Mouse (Mus musculus) liver, embryonic 14.5 days (tissue): ENCODE results near the gene Scd4. TPM values are rescaled to one million over a fixed set of nuclear protein-coding genes. Genes with fewer than 3 reads are reported as not detected.
A peak's percentile ranks its signal among the peaks of the same experiment; 100 is the strongest.

ENCODE experiments used
- ATAC-seq: fragments of 200-750 bp; cut with Nextera tagmentation; 2 replicates; pipeline ENCODE4 v1.8.0; 2017; ENCODE audit warnings: moderate number of reproducible peaks, mild to moderate bottlenecking, moderate library complexity; ENCODE audit not compliant: insufficient read depth
- DNase-seq, 3 experiments: peaks; one replicate each; pipeline ENCODE4 v3.0.0-alpha.2; 2012 to 2013; ENCODE audit warnings: low read depth in 3 of 3, low spot score in 3 of 3
- H3K27ac ChIP-seq: fragments of 300-500 bp; sonication (generic); 2 replicates; pipeline ENCODE4 v1.5.1; 2014; ENCODE audit warnings: moderate library complexity, mild to moderate bottlenecking, control low read depth, inconsistent platforms
- H3K27me3 ChIP-seq: fragments of 300-500 bp; sonication (generic); 2 replicates; pipeline ENCODE4 v1.6.1; 2014; ENCODE audit warnings: mild to moderate bottlenecking, low read length, moderate library complexity; ENCODE audit not compliant: control insufficient read depth, insufficient read depth
- H3K36me3 ChIP-seq: fragments of 300-500 bp; sonication (generic); replicated peaks from 2 replicates; pipeline ENCODE4 v1.6.1; 2014; ENCODE audit warnings: low read depth; ENCODE audit not compliant: control insufficient read depth, insufficient read depth
- H3K4me1 ChIP-seq, 2 experiments: fragments of 200-500 bp in 1 of 2; fragments of 300-500 bp in 1 of 2; sonication (generic) in 1 of 2; replicated peaks; 2 replicates each; pipeline ENCODE4 v1.6.1; 2012 to 2014; ENCODE audit warnings: antibody characterized with exemption in 1 of 2, inconsistent platforms in 1 of 2, low read length in 1 of 2; ENCODE audit not compliant: control insufficient read depth in 2 of 2, insufficient read depth in 2 of 2
- H3K4me2 ChIP-seq: fragments of 300-500 bp; sonication (generic); 2 replicates; pipeline ENCODE4 v1.6.1; 2014; ENCODE audit warnings: low read depth, mild to moderate bottlenecking, control low read depth, moderate library complexity
- H3K4me3 ChIP-seq, 2 experiments: fragments of 200-500 bp in 1 of 2; fragments of 300-500 bp in 1 of 2; sonication (generic) in 1 of 2; 2 replicates each; pipeline ENCODE4 v1.5.1; 2012 to 2014; ENCODE audit warnings: low read depth in 2 of 2, low read length in 2 of 2, mild to moderate bottlenecking in 2 of 2, control low read depth in 1 of 2, inconsistent platforms in 1 of 2, moderate library complexity in 1 of 2; ENCODE audit not compliant: insufficient read depth in 1 of 2
- H3K9ac ChIP-seq: fragments of 300-500 bp; sonication (generic); replicated peaks from 2 replicates; pipeline ENCODE4 v1.6.1; 2014; ENCODE audit warnings: mild to moderate bottlenecking, control low read depth, moderate library complexity
- H3K9me3 ChIP-seq: fragments of 300-500 bp; sonication (generic); 2 replicates; pipeline ENCODE4 v1.6.1; 2016; ENCODE audit warnings: low read length, mixed read lengths; ENCODE audit not compliant: control insufficient read depth
- CTCF ChIP-seq: IDR thresholded peaks from 2 replicates; pipeline ENCODE4 v1.5.1; 2016; ENCODE audit warnings: antibody characterized with exemption, low read depth, control low read depth
- EP300 ChIP-seq: IDR thresholded peaks from 2 replicates; pipeline ENCODE4 v1.6.1; 2016; ENCODE audit warnings: antibody characterized with exemption, low read depth
- WGBS: fragments of 180-500 bp; shearing (Covaris S2); extraction: QIAGEN DNeasy Blood & Tissue Kit; methylation state at CpG from one replicate; pipeline ENCODE4 v1.1.7; 2014; ENCODE audit not compliant: insufficient replicate concordance; 5-methylcytosine and 5-hydroxymethylcytosine counted together
- polyA plus RNA-seq, 2 experiments: library from polyadenylated mRNA; depleted of rRNA in 1 of 2; stranded (reverse) in 1 of 2; unstranded in 1 of 2; fragments of >200 nt; fragmentation: Nextera tagmentation in 1 of 2; extraction: Ambion mirVana in 1 of 2; gene quantifications; 2 replicates each; pipeline versions ENCODE4 v1.2.1 to v1.2.3; 2012 to 2014

Scd4 gene
- polyA plus RNA-seq, 2 experiments: 0.04 TPM; not detected in 1

DNA sequence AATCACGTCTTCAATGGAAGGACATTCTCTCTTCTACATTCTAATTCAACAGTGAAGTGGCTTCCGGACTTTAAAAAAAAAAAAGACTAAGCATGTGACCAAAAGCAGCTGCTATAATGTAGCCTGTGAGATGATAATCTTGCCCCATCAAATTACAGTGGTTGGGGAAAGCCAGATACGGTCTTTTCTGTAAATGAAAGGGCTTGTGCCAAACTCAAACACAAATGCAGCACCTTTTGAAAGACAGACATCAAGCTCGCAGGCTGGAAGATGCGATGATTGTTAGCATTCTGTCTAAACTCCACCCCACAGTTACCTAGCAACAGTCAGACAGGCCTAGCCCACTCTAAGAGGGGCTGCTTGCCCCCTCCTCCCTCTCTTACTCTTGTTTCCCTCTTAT, 22.1 kb upstream of the Scd4 start:
- DNase-seq: no peak
- TF ChIP-seq EP300 (no peak), CTCF (no peak)
- H3K4me2 ChIP-seq: no peak overlapping the region
- no peak overlapping the region for H3K4me3 ChIP-seq
- peaks cover 5 to 18% of the 10 kb centered on the region in 2 experiments for H3K4me1 ChIP-seq
- no peak for ATAC-seq
- no peak overlapping the region for H3K27ac ChIP-seq
- H3K9ac ChIP-seq: no peak overlapping the region
- no peaks in the 10 kb centered on the region for H3K9me3 ChIP-seq
- peaks cover 13% of the 10 kb centered on the region for H3K36me3 ChIP-seq
- 58% methylated on average over 5 of the region's 5 CpGs for WGBS
- no peaks in the 10 kb centered on the region for H3K27me3 ChIP-seq

DNA sequence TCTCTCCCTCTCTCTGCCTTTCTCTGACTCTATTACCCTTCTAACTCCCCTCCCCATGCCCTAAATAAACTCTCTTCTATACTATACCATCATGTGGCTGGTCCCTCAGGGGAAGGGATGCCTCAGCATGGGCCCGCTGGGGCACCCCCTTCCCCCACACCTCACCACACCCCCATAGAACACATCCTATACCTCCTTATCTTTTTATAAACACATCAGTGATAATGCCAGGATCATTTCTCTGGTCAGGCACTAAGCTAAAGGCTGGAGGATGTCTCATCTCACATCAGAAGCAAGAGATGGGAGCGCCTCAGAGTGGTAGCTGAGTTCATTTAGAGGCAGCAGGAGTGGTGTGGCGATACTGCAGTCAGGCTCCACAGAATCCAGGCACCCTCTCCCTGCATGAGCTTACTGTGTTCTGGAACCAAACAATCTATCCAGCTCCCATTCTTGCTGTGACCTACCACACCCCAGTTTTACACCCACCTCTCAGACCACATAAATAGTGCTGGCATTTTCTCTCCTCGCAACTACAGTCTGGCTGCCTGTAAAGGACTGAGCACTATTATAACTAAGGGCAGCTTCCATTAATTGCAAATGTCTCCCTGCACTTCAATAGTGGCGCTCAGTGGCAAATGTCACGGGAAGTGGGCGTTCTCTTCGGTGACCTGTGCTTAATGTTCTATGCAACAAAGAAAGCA, 21.4 kb upstream of the Scd4 start:
- Histone ChIP-seq H3K27me3 (no peaks in the 10 kb centered on the region), H3K27ac (no peak overlapping the region), H3K9ac (no peak overlapping the region), H3K4me2 (no peak overlapping the region), H3K4me3 (no peak overlapping the region), H3K4me1 (peaks cover 5 to 18% of the 10 kb centered on the region in 2 experiments), H3K9me3 (no peaks in the 10 kb centered on the region), H3K36me3 (peaks cover 7% of the 10 kb centered on the region)
- WGBS: 73% methylated on average over 8 of the region's 8 CpGs
- ATAC-seq: no peak
- no peak for TF ChIP-seq CTCF
- no peak for TF ChIP-seq EP300
- no peak for DNase-seq

DNA sequence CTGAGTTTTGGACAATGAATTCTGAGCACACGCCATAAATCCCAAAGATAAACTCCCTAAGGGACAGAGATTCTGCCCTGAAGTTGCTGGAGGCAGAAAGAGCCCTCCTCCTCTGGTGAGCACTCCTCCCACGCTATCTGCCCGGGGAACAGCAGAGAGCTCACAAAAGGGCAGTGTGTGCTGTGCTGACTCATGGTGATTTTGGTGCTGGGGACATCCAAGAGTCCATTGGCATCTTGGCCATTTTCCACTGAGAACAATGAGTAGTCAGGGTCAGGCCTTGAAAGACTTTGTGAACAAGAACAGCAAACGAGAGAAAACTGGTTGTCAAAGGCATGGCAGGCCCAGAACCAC, 20.9 kb upstream of the Scd4 start:
- H3K4me2 ChIP-seq: no peak overlapping the region
- H3K36me3 ChIP-seq: peaks cover 4% of the 10 kb centered on the region; the same call in 1 of the 2 replicates
- DNase-seq: no peak
- TF ChIP-seq CTCF (no peak), EP300 (no peak)
- no peak for ATAC-seq
- no peaks in the 10 kb centered on the region for H3K27me3 ChIP-seq
- H3K9me3 ChIP-seq: no peaks in the 10 kb centered on the region
- no peak overlapping the region for H3K27ac ChIP-seq
- H3K4me1 ChIP-seq: peaks cover 5 to 20% of the 10 kb centered on the region in 2 experiments
- no peak overlapping the region for H3K9ac ChIP-seq
- no peak overlapping the region for H3K4me3 ChIP-seq
- WGBS: 32% methylated on average over 4 of the region's 4 CpGs

DNA sequence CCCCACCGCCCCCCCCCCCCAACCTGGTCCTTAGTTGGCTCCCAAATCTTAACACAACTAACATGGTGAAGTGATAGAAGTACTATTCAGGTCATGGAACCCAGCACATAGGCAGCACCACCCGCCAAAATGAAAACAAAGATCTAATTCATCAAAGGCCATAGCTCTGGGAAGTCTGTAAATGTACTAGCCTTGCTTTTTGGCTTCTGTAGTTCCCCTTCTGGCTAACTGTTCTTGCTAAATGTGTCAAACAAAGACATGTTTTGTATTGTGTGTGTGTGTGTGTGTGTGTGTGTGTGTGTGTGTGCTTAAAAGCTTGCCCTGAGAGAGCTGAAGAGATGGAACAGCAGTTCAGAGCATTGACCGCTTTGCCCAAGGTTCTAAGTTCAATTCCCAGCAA, 19.8 kb upstream of the Scd4 start:
- H3K4me2 ChIP-seq: no peak overlapping the region
- WGBS: 72% methylated on average over 3 of the region's 3 CpGs
- H3K4me1 ChIP-seq: peaks cover 5 to 20% of the 10 kb centered on the region in 2 experiments
- H3K27me3 ChIP-seq: no peaks in the 10 kb centered on the region
- H3K9ac ChIP-seq: no peak overlapping the region
- DNase-seq (no peak), ATAC-seq (no peak)
- no peak overlapping the region for H3K4me3 ChIP-seq
- H3K9me3 ChIP-seq: no peaks in the 10 kb centered on the region
- no peaks in the 10 kb centered on the region; the same call in 1 of the 2 replicates for H3K36me3 ChIP-seq
- H3K27ac ChIP-seq: no peak overlapping the region
- no peak for TF ChIP-seq CTCF
- no peak for TF ChIP-seq EP300

DNA sequence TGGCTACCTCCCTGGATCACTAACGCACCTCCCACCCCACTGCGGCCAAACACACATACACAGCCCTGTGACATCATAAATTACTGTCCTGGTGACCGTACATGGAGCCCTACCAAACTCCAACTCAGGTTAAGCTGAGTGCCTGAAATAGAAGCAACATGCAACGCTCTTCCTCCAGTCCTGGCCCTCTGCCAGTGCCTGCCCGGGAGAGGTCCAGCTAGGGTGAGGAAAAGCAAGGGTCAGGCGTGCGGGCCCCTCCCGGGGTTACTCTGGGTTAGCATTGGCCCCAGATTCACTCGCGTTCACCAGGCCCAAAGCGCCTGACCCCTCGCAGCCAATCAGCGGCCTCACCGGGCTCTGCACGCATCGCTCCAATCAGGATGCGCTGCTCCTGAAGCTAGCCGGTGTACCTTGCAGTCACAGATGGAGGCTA, 18.5 kb upstream of the Scd4 start:
- Histone ChIP-seq H3K4me1 (peaks cover 5 to 20% of the 10 kb centered on the region in 2 experiments), H3K4me2 (peak overlapping the region; percentile 78), H3K27ac (no peak overlapping the region), H3K36me3 (no peaks in the 10 kb centered on the region), H3K4me3 (peak overlapping the region; percentile 54 to 62), H3K9me3 (no peaks in the 10 kb centered on the region), H3K27me3 (no peaks in the 10 kb centered on the region), H3K9ac (peak overlapping the region; percentile 29; the same call in 1 of the 2 replicates)
- 5% methylated on average over 18 of the region's 18 CpGs for WGBS
- DNase-seq (peak in 1 of 3 experiments; percentile 54), ATAC-seq (peak; percentile 90)
- TF ChIP-seq CTCF: no peak
- no peak for TF ChIP-seq EP300
